Mouse (Mus musculus): ENCODE measurements around the gene Lce1h.

GRCm38 (mm10) chr3:92771573-92771972 lies 6.7 kb upstream of the Lce1h start:
- no peak for TF ChIP-seq POLR2A (IDR thresholded peaks at IDR 0.05; ENCODE audit: control insufficient read depth, low read depth, low read length)
- TF ChIP-seq CTCF (IDR thresholded peaks at IDR 0.05; ENCODE audit: control insufficient read depth, insufficient read depth, insufficient replicate concordance, low read depth, low read length) = no peak
